Mouse (Mus musculus): Measurements from ENCODE around the gene Trim71.

Gene Trim71

DNA sequence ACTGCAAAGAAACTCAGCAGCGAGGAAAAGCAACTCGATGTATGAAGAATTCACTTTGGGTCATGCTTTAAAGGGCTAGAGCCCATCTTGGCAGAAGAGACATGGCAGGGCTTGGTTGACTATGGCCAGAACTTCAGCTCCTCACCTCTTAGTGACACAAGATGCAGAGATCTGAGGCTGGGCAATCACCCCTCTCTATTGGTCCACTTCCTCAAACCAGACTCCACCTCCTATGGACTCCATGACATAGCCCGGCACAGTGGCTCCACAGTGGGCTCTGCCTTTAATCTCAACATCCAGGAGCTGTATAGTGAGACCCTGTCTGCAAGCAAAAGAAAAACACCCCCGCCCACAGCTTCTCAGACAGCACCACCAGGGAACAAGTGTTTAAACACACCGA, 79.4 kb downstream of the Trim71 start:
- DNase-seq (ENCODE audit: low spot score in 2 of 2): no peak

DNA sequence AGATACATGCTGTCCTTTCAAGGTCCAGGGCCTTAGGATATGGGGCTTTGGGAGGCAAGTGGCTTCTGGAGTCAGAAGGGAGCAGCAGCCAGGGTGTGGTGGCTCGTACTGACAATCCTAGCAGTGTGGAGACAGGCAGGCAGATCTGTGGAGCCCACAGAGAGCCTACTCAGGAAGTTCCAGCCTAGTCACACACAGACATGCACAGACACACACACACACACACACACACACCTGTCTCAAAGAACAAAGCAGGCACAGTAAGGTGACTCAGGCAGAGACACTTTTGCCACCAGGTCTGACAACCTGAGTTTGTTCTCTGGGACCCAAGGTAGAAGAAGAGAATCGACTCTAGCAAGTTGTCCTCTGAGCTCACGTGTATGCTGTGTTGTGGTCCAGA, 83.2 kb downstream of the Trim71 start:
- no peak for DNase-seq (ENCODE audit: low spot score in 2 of 2)

DNA sequence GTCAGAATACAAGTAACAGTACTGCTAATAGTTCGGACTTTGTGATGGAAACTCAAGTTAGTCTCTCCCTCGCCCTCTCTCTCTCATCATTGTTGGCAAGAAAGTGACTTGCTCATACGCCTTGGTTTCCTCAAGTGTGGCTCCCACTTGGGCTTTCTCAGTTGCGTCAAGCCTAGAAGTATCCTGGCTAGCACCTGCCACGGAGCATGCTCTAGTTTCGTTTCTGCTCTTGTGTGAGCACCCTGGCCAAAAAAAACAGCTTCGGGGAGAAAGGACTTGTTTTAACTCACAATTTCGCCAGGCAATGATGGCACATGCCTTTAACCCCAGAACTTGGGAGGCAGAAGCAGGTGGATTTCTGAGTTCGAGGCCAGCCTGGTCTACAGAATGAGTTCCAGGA, 87.2 kb downstream of the Trim71 start:
- DNase-seq (ENCODE audit: low spot score in 2 of 2): no peak

- no peak for DNase-seq (ENCODE audit: low spot score in 2 of 2)
Measured at GRCm38 (mm10) chr9:114471892-114472291, 92.3 kb downstream of the Trim71 start.

DNA sequence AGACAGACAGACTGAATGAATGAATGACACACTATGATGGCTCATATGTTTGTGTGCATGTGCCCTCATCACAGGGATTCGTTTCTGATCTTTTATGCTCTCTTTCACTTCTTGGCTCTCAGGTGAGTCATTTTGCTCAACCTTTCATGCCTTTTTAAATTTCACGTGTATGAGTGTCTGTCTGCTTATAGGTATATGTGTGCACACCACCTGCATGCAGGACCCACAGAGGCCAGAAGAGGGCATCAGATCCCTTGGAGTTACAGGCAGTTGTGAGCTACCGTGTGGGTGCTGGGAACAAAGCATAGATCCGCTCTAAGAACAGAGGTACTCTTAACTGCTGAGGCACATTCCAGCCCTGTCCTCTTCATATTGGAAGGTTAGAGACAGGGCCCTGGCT, 95.5 kb downstream of the Trim71 start:
- no peak for DNase-seq (ENCODE audit: low spot score in 2 of 2)

- DNase-seq (ENCODE audit: low spot score in 2 of 2): no peak
Measured at GRCm38 (mm10) chr9:114468217-114468616, 96.0 kb downstream of the Trim71 start.

DNA sequence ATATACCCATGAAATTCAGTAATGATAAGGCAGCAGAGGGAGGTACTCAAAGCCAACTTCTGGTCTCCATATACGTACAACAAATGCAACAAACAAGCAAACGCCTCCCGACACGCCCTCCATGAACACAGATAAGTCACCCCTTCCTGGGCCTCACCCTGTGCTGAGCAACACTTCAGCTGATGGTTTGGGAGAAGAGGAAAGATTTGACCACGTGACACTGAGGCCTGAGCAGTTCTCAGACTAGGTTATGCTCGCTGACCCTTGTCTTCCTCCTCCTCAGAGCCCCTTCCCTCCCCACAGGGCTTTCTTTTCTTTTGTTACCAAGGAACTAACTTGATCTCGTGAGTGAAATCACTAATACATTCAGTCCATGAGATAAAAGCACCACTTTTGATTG, 97.3 kb downstream of the Trim71 start:
- no peak for DNase-seq (ENCODE audit: low spot score in 2 of 2)

- no peak for DNase-seq (ENCODE audit: low spot score in 2 of 2)
Measured at GRCm38 (mm10) chr9:114465442-114465841, 98.7 kb downstream of the Trim71 start.

DNA sequence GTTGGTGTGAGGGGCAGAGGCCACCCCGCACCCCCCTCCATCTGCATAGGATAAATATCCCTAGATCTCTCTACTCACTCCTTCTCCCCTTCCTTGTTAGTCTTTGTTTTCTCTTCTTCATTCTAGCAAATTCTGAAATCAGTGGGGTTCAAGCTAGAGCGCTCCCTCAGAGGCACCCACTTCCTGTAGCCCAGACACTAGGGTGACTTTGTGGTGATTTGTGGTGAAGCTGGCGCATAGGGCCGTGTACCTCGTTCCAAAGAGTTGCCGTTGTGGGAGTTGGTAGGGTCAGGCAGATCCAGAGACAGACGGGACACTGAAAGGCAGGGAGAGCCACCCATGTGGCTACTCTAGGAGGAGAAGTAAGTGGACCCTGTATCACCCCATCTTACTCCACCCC, 101.6 kb downstream of the Trim71 start:
- no peak for DNase-seq (ENCODE audit: low spot score in 2 of 2)

GRCm38 (mm10) chr9:114458436-114458835, 105.7 kb downstream of the Trim71 start:
- no peak for DNase-seq (ENCODE audit: low spot score in 2 of 2)

Data from frontal cortex, postnatal 25 days (tissue).